Mouse (Mus musculus) embryonic facial prominence, embryonic 10.5 days (tissue): ENCODE data around the gene Ccdc70. TPM values are rescaled to one million over a fixed set of nuclear protein-coding genes. Genes with fewer than 3 reads are reported as not detected.
"Not testable (repeated sequence)": the region's sequence is repeated elsewhere in the genome, so short reads cannot be mapped to it uniquely, and the experiment has no call there.

Experiments used
- DNase-seq: peaks from one replicate; pipeline ENCODE4 v3.0.0-alpha.2; 2017; ENCODE audit warnings: low spot score
- H3K27ac ChIP-seq: fragments of 300-500 bp; sonication (generic); replicated peaks from 2 replicates; pipeline ENCODE4 v1.5.1; 2016; ENCODE audit warnings: mild to moderate bottlenecking
- H3K27me3 ChIP-seq: fragments of 300-500 bp; sonication (generic); replicated peaks from 2 replicates; pipeline ENCODE4 v1.6.1; 2016; ENCODE audit warnings: low read depth, mild to moderate bottlenecking; ENCODE audit not compliant: poor library complexity, severe bottlenecking
- H3K36me3 ChIP-seq: fragments of 300-500 bp; sonication (generic); replicated peaks from 2 replicates; pipeline ENCODE4 v1.6.1; 2016; ENCODE audit warnings: mild to moderate bottlenecking, moderate library complexity
- H3K4me1 ChIP-seq: fragments of 300-500 bp; sonication (generic); 2 replicates; pipeline ENCODE4 v1.6.1; 2016
- H3K4me3 ChIP-seq: fragments of 300-500 bp; sonication (generic); 2 replicates; pipeline ENCODE4 v1.5.1; 2016; ENCODE audit warnings: mild to moderate bottlenecking, moderate library complexity
- H3K9me3 ChIP-seq: fragments of 300-500 bp; sonication (generic); 2 replicates; pipeline ENCODE4 v1.6.1; 2016; ENCODE audit warnings: mild to moderate bottlenecking
- WGBS: fragments of 180-500 bp; shearing (Covaris S2); methylation state at CpG from one replicate; pipeline ENCODE4 v1.1.7; 2016; 5-methylcytosine and 5-hydroxymethylcytosine counted together
- polyA plus RNA-seq: library from polyadenylated mRNA; unstranded; fragments of >200 nt; fragmentation: Nextera tagmentation; extraction: Ambion mirVana; gene quantifications from 2 replicates; pipeline ENCODE4 v1.2.1, GENCODE M21; 2016

The Ccdc70 gene
- polyA plus RNA-seq: not detected in 2 replicates

GRCm38 (mm10) chr8:21969475-21969874, at the start of gene Ccdc70:
Gene Ccdc70 (plus strand): TSS chr8:21969775.
- no peaks in the 10 kb centered on the region for H3K36me3 ChIP-seq
- no peak within 1 kb of the TSS for H3K27ac ChIP-seq
- no peaks in the 10 kb centered on the region for H3K4me1 ChIP-seq
- H3K4me3 ChIP-seq: no peak within 1 kb of the TSS
- 90% methylated on average over 3 of the region's 3 CpGs for WGBS
- no peaks in the 10 kb centered on the region for H3K27me3 ChIP-seq
- no peaks in the 10 kb centered on the region for H3K9me3 ChIP-seq
- DNase-seq: no peak

GRCm38 (mm10) chr8:21930754-21931153, 38.8 kb upstream of the Ccdc70 start:
- not testable (repeated sequence) for H3K4me3 ChIP-seq, H3K36me3 ChIP-seq, DNase-seq, H3K27me3 ChIP-seq, H3K27ac ChIP-seq, H3K9me3 ChIP-seq, H3K4me1 ChIP-seq
- WGBS: 78% methylated on average over 3 of the region's 3 CpGs

- no peak within 1 kb of the TSS for H3K4me3 ChIP-seq
- H3K4me1 ChIP-seq: no peaks in the 10 kb centered on the region
- H3K36me3 ChIP-seq: no peaks in the 10 kb centered on the region
- H3K27ac ChIP-seq: no peak within 1 kb of the TSS
- no peaks in the 10 kb centered on the region for H3K27me3 ChIP-seq
- no peaks in the 10 kb centered on the region for H3K9me3 ChIP-seq
- 88% methylated on average over 6 of the region's 6 CpGs for WGBS
- DNase-seq: no peak
Observed at GRCm38 (mm10) chr8:21932610-21933009, 37.0 kb upstream of the Ccdc70 start, which contains the start of gene Defb15. Gene Defb15 (minus strand): TSS chr8:21932710.

- not testable (repeated sequence) for H3K4me3 ChIP-seq, H3K9me3 ChIP-seq, H3K4me1 ChIP-seq, H3K27ac ChIP-seq, H3K36me3 ChIP-seq, DNase-seq, H3K27me3 ChIP-seq
- WGBS: 90% methylated on average over 4 of the region's 4 CpGs
Observed at GRCm38 (mm10) chr8:21938052-21938451, 31.5 kb upstream of the Ccdc70 start, which contains the start of gene Defb35. Gene Defb35 (plus strand): TSS chr8:21938352.

GRCm38 (mm10) chr8:21946462-21946861, 23.1 kb upstream of the Ccdc70 start, which contains the start of gene Defb13:
Gene Defb13 (plus strand): TSS chr8:21946762.
- no peak for DNase-seq
- Histone ChIP-seq H3K4me3 (no peak within 1 kb of the TSS), H3K4me1 (no peaks in the 10 kb centered on the region), H3K9me3 (no peaks in the 10 kb centered on the region), H3K27ac (no peak within 1 kb of the TSS), H3K27me3 (no peaks in the 10 kb centered on the region), H3K36me3 (no peaks in the 10 kb centered on the region)
- WGBS: 79% methylated on average over 6 of the region's 6 CpGs

GRCm38 (mm10) chr8:21947311-21948017, 22.1 kb upstream of the Ccdc70 start:
- Histone ChIP-seq H3K4me1 (no peaks in the 10 kb centered on the region), H3K27ac (no peak overlapping the region), H3K4me3 (no peak overlapping the region), H3K9me3 (no peaks in the 10 kb centered on the region), H3K36me3 (no peaks in the 10 kb centered on the region), H3K27me3 (no peaks in the 10 kb centered on the region)
- WGBS: 72% methylated on average over 9 of the region's 9 CpGs
- DNase-seq: no peak

GRCm38 (mm10) chr8:21955321-21955720, 14.3 kb upstream of the Ccdc70 start:
- WGBS: 9% methylated on average over 9 of the region's 9 CpGs
- H3K27me3 ChIP-seq: no peaks in the 10 kb centered on the region
- no peaks in the 10 kb centered on the region for H3K36me3 ChIP-seq

GRCm38 (mm10) chr8:21956336-21956735, 13.2 kb upstream of the Ccdc70 start:
- Histone ChIP-seq H3K4me1 (no peaks in the 10 kb centered on the region), H3K9me3 (no peaks in the 10 kb centered on the region), H3K27ac (no peak overlapping the region), H3K36me3 (no peaks in the 10 kb centered on the region), H3K27me3 (no peaks in the 10 kb centered on the region), H3K4me3 (no peak overlapping the region)
- WGBS: 84% methylated on average over 3 of the region's 3 CpGs
- DNase-seq: no peak

More at GRCm38 (mm10) chr8:21955321-21955720, 14.3 kb upstream of the Ccdc70 start:
- peak; percentile 54 for DNase-seq
- Histone ChIP-seq H3K4me3 (no peak overlapping the region), H3K9me3 (no peaks in the 10 kb centered on the region), H3K27ac (no peak overlapping the region), H3K4me1 (no peaks in the 10 kb centered on the region)

GRCm38 (mm10) chr8:21958414-21958813, 11.2 kb upstream of the Ccdc70 start, which contains the start of gene Fam90a1a:
Gene Fam90a1a (plus strand): TSS chr8:21958714.
- DNase-seq: no peak
- Histone ChIP-seq H3K27ac (no peak within 1 kb of the TSS), H3K4me1 (no peaks in the 10 kb centered on the region), H3K27me3 (no peaks in the 10 kb centered on the region), H3K4me3 (no peak within 1 kb of the TSS), H3K36me3 (no peaks in the 10 kb centered on the region), H3K9me3 (no peaks in the 10 kb centered on the region)
- 84% methylated on average over 2 of the region's 2 CpGs for WGBS

GRCm38 (mm10) chr8:21966646-21967045, 2.9 kb upstream of the Ccdc70 start:
- WGBS: 73% methylated on average over 1 of the region's 1 CpGs
- H3K36me3 ChIP-seq: no peaks in the 10 kb centered on the region

GRCm38 (mm10) chr8:21978193-21978592, 8.6 kb downstream of the Ccdc70 start:
- Histone ChIP-seq H3K27ac (no peak overlapping the region), H3K9me3 (no peaks in the 10 kb centered on the region), H3K36me3 (no peaks in the 10 kb centered on the region), H3K27me3 (no peaks in the 10 kb centered on the region), H3K4me1 (no peaks in the 10 kb centered on the region), H3K4me3 (no peak overlapping the region)
- no peak for DNase-seq
- WGBS: 66% methylated on average over 4 of the region's 4 CpGs

More at GRCm38 (mm10) chr8:21966646-21967045, 2.9 kb upstream of the Ccdc70 start:
- no peak for DNase-seq
- Histone ChIP-seq H3K4me1 (no peaks in the 10 kb centered on the region), H3K27ac (no peak overlapping the region), H3K27me3 (no peaks in the 10 kb centered on the region), H3K9me3 (no peaks in the 10 kb centered on the region), H3K4me3 (no peak overlapping the region)

GRCm38 (mm10) chr8:21981664-21982337, 12.2 kb downstream of the Ccdc70 start:
- 66% methylated on average over 8 of the region's 8 CpGs for WGBS
- Histone ChIP-seq H3K9me3 (no peaks in the 10 kb centered on the region), H3K4me1 (no peaks in the 10 kb centered on the region), H3K27ac (no peak overlapping the region), H3K27me3 (no peaks in the 10 kb centered on the region), H3K4me3 (no peak overlapping the region), H3K36me3 (no peaks in the 10 kb centered on the region)
- DNase-seq: no peak

GRCm38 (mm10) chr8:21992184-21992583, 22.6 kb downstream of the Ccdc70 start:
- H3K4me1 ChIP-seq: no peaks in the 10 kb centered on the region
- no peaks in the 10 kb centered on the region for H3K27me3 ChIP-seq
- 22% methylated on average over 6 of the region's 6 CpGs for WGBS

More at GRCm38 (mm10) chr8:21992184-21992583, 22.6 kb downstream of the Ccdc70 start:
- no peak overlapping the region for H3K4me3 ChIP-seq
- H3K9me3 ChIP-seq: no peaks in the 10 kb centered on the region
- H3K27ac ChIP-seq: no peak overlapping the region
- H3K36me3 ChIP-seq: no peaks in the 10 kb centered on the region
- peak; percentile 29 for DNase-seq
